Mouse (Mus musculus): ENCODE data around the gene Tmem234. TPM values are rescaled to one million over a fixed set of nuclear protein-coding genes. Genes with fewer than 3 reads are reported as not detected.
A peak's percentile ranks its signal among the peaks of the same experiment; 100 is the strongest.

Tmem234 gene
- polyA plus RNA-seq, 2 experiments: 179 to 191 TPM

DNA sequence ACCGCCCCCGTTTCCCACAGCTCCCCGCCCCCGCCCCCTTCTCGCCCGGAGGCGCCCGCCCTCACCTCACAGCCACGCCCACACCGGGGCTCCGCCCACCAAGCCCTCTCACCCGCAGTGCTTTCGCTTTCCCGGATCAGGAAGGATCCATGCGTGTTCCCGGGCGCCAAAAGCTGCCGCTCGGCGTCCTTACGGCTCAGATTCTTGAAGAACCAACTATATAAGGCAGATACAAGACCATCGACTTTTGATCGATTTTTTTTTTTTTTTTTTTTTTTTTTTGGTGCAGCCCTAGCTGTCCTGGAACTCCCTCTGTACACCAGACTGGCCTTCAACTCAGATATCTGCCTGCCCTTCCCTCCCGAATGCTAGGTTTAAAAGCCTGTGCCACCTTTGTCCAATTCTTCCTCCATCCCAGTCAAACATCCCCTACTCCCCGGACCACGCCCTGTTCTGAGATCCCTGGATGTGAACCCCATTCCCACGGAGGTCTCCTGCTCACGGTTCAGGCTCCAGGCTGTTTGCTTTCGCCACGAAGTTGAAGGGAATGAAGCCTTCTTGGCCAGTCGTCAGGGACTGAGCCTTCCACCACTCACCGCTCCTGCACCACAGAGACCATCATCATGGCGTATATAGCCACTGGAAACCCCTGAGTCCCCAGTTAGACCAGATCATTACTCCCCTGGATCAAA is 43.8 kb upstream of the Tmem234 start:
- Histone ChIP-seq H3K4me3 (replicated peaks; ENCODE audit: low read length) (peak overlapping the region; percentile 41), H3K4me2 (replicated peaks; ENCODE audit: low read depth, low read length, severe bottlenecking) (peak overlapping the region; percentile 78), H3K9ac (ENCODE audit: low read depth, low read length, severe bottlenecking) (peak overlapping the region; percentile 51), H3K36me3 (ENCODE audit: control insufficient read depth, insufficient read depth, low read length) (no peaks in the 10 kb centered on the region), H3K9me3 (ENCODE audit: control insufficient read depth, low read length) (no peaks in the 10 kb centered on the region), H3K4me1 (ENCODE audit: control insufficient read depth, insufficient read depth, low read length) (peaks cover 12% of the 10 kb centered on the region; the same call in 1 of the 2 replicates), H3K27ac (replicated peaks; ENCODE audit: low read depth, low read length) (peak overlapping the region; percentile 67), H3K27me3 (ENCODE audit: control insufficient read depth, insufficient read depth, low read length) (no peaks in the 10 kb centered on the region)
- 7% methylated on average over 33 of the region's 33 CpGs for WGBS
- 0 out of 2 replicates have a peak, but pooled peaks have one; percentile 11 for TF ChIP-seq POLR2A (IDR thresholded peaks at IDR 0.05; ENCODE audit: borderline replicate concordance, extremely low read depth, insufficient read depth, insufficient read length)
- peak; percentile 92 for DNase-seq (ENCODE audit: low spot score)
- ATAC-seq (ENCODE audit: low FRiP score, low read depth): peak; percentile 91

DNA sequence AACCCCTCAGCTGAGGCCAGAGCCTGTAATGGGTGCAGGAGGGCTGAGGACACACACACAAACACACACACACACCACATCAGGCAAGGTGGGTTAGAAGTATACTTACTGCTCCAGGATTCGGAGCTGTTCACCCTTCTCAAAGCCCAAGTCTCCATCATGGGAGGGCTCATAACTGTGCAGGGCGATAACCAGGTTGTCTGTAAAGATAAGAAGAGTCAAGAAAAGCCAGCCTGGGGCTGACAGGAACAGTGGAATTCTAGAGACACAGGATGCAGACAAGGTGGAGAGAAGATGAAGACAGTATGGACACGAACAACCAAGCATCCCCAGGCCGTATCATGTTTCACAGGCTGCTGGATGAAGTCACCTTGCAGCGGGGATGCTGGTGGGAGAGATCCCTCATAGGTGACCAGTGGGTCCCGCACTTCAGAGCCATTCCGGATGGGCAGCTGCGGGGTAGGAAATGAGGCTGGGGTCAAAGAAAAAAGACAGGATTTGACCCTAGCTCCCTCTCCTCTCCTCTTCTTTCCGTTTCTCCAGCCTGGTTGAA is 43.1 kb upstream of the Tmem234 start:
- Histone ChIP-seq H3K4me1 (ENCODE audit: control insufficient read depth, insufficient read depth, low read length) (peaks cover 12% of the 10 kb centered on the region; the same call in 1 of the 2 replicates), H3K4me2 (replicated peaks; ENCODE audit: low read depth, low read length, severe bottlenecking) (peak overlapping the region; percentile 78), H3K9me3 (ENCODE audit: control insufficient read depth, low read length) (no peaks in the 10 kb centered on the region), H3K9ac (ENCODE audit: low read depth, low read length, severe bottlenecking) (peak overlapping the region; percentile 51), H3K36me3 (ENCODE audit: control insufficient read depth, insufficient read depth, low read length) (no peaks in the 10 kb centered on the region), H3K4me3 (replicated peaks; ENCODE audit: low read length) (peak overlapping the region; percentile 41), H3K27me3 (ENCODE audit: control insufficient read depth, insufficient read depth, low read length) (no peaks in the 10 kb centered on the region), H3K27ac (replicated peaks; ENCODE audit: low read depth, low read length) (0 out of 2 replicates have a peak overlapping the region, but pooled peaks have one; percentile 67)
- DNase-seq (ENCODE audit: low spot score) (no peak), ATAC-seq (ENCODE audit: low FRiP score, low read depth) (no peak)
- TF ChIP-seq POLR2A (IDR thresholded peaks at IDR 0.05; ENCODE audit: borderline replicate concordance, extremely low read depth, insufficient read depth, insufficient read length): no peak
- 72% methylated on average over 9 of the region's 9 CpGs for WGBS

DNA sequence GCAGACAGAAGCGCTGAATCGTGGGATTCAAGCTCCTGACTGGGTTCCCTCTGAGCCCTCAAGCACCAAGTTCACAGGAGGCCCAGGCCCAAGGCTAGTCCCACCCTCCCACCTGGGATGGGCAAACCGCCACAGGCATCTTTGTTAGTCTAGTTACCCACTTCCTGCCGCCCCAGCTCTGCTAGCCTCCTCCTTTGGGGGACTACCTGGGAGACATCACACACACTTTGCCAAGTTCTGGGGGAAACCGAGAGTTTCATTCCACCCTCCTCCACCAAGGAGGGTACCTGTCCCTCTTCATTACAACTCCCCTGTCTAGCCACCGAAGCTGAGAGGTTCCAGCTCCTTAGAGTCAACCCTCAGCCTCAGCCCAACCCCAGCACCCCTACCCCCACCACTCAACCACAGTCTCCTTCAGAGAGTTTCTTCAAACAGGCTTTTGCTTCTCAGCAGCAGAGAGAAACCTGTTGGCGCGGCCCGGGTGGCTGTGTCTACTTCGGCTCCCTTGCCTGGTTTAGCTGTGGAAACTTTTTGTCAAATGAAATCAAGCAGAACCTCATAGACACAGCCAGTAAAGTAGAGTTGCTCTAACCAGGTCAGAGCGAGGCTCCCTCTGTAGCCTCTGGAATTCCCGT is 42.0 kb upstream of the Tmem234 start:
- no peak for TF ChIP-seq POLR2A (IDR thresholded peaks at IDR 0.05; ENCODE audit: borderline replicate concordance, extremely low read depth, insufficient read depth, insufficient read length)

DNA sequence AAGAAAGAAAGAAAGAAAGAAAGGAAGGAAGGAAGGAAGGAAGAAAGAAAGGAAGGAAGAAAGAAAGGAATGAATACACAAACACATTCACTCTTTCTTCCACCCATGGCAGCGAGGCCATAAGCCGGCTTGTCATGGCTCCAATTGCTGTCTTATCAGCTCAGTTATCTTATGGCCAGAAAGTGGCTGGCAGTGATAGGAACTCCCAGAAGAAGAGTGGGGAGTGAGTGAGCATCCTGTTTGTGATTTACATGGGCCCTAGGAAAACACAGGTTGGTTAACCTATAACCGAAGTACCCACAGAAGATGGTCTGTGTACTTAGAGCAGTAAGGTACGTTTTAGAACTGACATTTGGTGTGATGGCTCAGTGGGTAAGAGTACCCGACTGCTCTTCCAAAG is 39.3 kb upstream of the Tmem234 start:
- H3K4me2 ChIP-seq (replicated peaks; ENCODE audit: low read depth, low read length, severe bottlenecking): no peak overlapping the region
- no peak for TF ChIP-seq POLR2A (IDR thresholded peaks at IDR 0.05; ENCODE audit: borderline replicate concordance, extremely low read depth, insufficient read depth, insufficient read length)
- no peak for ATAC-seq (ENCODE audit: low FRiP score, low read depth)
- H3K9me3 ChIP-seq (ENCODE audit: control insufficient read depth, low read length): no peaks in the 10 kb centered on the region
- no peak overlapping the region for H3K4me3 ChIP-seq (replicated peaks; ENCODE audit: low read length)
- 91% methylated on average over 5 of the region's 5 CpGs for WGBS
- DNase-seq (ENCODE audit: low spot score): no peak
- H3K9ac ChIP-seq (ENCODE audit: low read depth, low read length, severe bottlenecking): no peak overlapping the region
- H3K36me3 ChIP-seq (ENCODE audit: control insufficient read depth, insufficient read depth, low read length): no peaks in the 10 kb centered on the region
- peaks cover 5% of the 10 kb centered on the region; the same call in 1 of the 2 replicates for H3K4me1 ChIP-seq (ENCODE audit: control insufficient read depth, insufficient read depth, low read length)
- no peak overlapping the region for H3K27ac ChIP-seq (replicated peaks; ENCODE audit: low read depth, low read length)
- no peaks in the 10 kb centered on the region for H3K27me3 ChIP-seq (ENCODE audit: control insufficient read depth, insufficient read depth, low read length)

More for the DNA sequence above, 42.0 kb upstream of the Tmem234 start:
- 83% methylated on average over 12 of the region's 12 CpGs for WGBS
- ATAC-seq (ENCODE audit: low FRiP score, low read depth) (no peak), DNase-seq (ENCODE audit: low spot score) (no peak)
- H3K4me2 ChIP-seq (replicated peaks; ENCODE audit: low read depth, low read length, severe bottlenecking): no peak overlapping the region
- H3K4me3 ChIP-seq (replicated peaks; ENCODE audit: low read length): no peak overlapping the region
- no peaks in the 10 kb centered on the region for H3K9me3 ChIP-seq (ENCODE audit: control insufficient read depth, low read length)
- no peaks in the 10 kb centered on the region for H3K36me3 ChIP-seq (ENCODE audit: control insufficient read depth, insufficient read depth, low read length)
- 0 out of 2 replicates have a peak overlapping the region, but pooled peaks have one; percentile 21 for H3K9ac ChIP-seq (ENCODE audit: low read depth, low read length, severe bottlenecking)
- H3K27ac ChIP-seq (replicated peaks; ENCODE audit: low read depth, low read length): no peak overlapping the region
- H3K27me3 ChIP-seq (ENCODE audit: control insufficient read depth, insufficient read depth, low read length): no peaks in the 10 kb centered on the region
- peaks cover 12% of the 10 kb centered on the region; the same call in 1 of the 2 replicates for H3K4me1 ChIP-seq (ENCODE audit: control insufficient read depth, insufficient read depth, low read length)

DNA sequence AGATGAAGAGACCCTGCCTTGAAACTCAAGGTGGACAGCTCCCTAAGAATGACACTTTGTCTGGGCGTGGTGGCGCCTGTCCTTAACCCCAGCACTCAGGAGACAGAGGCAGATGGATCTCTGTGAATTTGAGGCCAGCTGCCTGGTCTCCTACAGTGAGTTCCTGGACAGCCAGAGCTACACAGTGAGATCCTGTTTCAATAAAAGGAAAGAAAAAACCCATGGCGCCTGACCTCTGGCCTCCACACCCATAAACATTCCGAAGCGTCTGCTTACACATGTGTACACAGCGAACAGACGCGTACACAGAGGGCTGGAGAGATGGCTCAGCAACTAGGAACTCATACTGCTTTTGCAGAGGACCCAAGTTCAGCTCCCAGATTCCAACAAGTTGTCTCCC is 36.8 kb upstream of the Tmem234 start:
- Histone ChIP-seq H3K4me1 (ENCODE audit: control insufficient read depth, insufficient read depth, low read length) (no peaks in the 10 kb centered on the region), H3K9ac (ENCODE audit: low read depth, low read length, severe bottlenecking) (no peak overlapping the region), H3K27me3 (ENCODE audit: control insufficient read depth, insufficient read depth, low read length) (no peaks in the 10 kb centered on the region), H3K36me3 (ENCODE audit: control insufficient read depth, insufficient read depth, low read length) (no peaks in the 10 kb centered on the region), H3K27ac (replicated peaks; ENCODE audit: low read depth, low read length) (no peak overlapping the region), H3K4me2 (replicated peaks; ENCODE audit: low read depth, low read length, severe bottlenecking) (no peak overlapping the region), H3K9me3 (ENCODE audit: control insufficient read depth, low read length) (no peaks in the 10 kb centered on the region), H3K4me3 (replicated peaks; ENCODE audit: low read length) (no peak overlapping the region)
- DNase-seq (ENCODE audit: low spot score) (no peak), ATAC-seq (ENCODE audit: low FRiP score, low read depth) (peak; percentile 60; the same call in 1 of the 2 replicates)
- WGBS: 16% methylated on average over 8 of the region's 8 CpGs
- no peak for TF ChIP-seq POLR2A (IDR thresholded peaks at IDR 0.05; ENCODE audit: borderline replicate concordance, extremely low read depth, insufficient read depth, insufficient read length)

All from limb, embryonic 14.5 days (tissue).